Mouse (Mus musculus) layer of hippocampus, adult 9-11 months (tissue): Measurements from ENCODE around the gene Tmem88.
A peak's percentile ranks its signal among the peaks of the same experiment; 100 is the strongest.

Experiments
- DNase-seq: peaks from one replicate; pipeline ENCODE4 v3.0.0; 2022

Gene Tmem88

GRCm38 (mm10) chr11:69415668-69416451 lies 17.8 kb upstream of the Tmem88 start:
- DNase-seq, result no peak

GRCm38 (mm10) chr11:69415327-69415667 lies 17.3 kb upstream of the Tmem88 start:
- DNase-seq, result no peak

GRCm38 (mm10) chr11:69414421-69415326 lies 16.6 kb upstream of the Tmem88 start:
- peak; percentile 61 for DNase-seq

GRCm38 (mm10) chr11:69413221-69414181 lies 15.5 kb upstream of the Tmem88 start, which contains the start of gene Kdm6b:
Gene Kdm6b (minus strand): TSS chr11:69413675.
- DNase-seq, result no peak

GRCm38 (mm10) chr11:69412548-69412947 lies 14.5 kb upstream of the Tmem88 start:
- DNase-seq, result no peak

GRCm38 (mm10) chr11:69411538-69412203 lies 13.6 kb upstream of the Tmem88 start:
- DNase-seq, result no peak

- peak; percentile 94 for DNase-seq
Observed at GRCm38 (mm10) chr11:69411073-69411535, 13.1 kb upstream of the Tmem88 start.

- no peak for DNase-seq
Observed at GRCm38 (mm10) chr11:69410310-69411072, 12.5 kb upstream of the Tmem88 start.

- no peak for DNase-seq
Observed at GRCm38 (mm10) chr11:69410045-69410309, 11.9 kb upstream of the Tmem88 start.

GRCm38 (mm10) chr11:69409378-69410044 lies 11.5 kb upstream of the Tmem88 start:
- peak; percentile 82 for DNase-seq

GRCm38 (mm10) chr11:69408541-69409377 lies 10.7 kb upstream of the Tmem88 start:
- DNase-seq, result peak; percentile 94

- no peak for DNase-seq
Observed at GRCm38 (mm10) chr11:69407724-69408004, 9.6 kb upstream of the Tmem88 start.

- no peak for DNase-seq
Observed at GRCm38 (mm10) chr11:69406867-69407723, 9.1 kb upstream of the Tmem88 start.

- no peak for DNase-seq
Observed at GRCm38 (mm10) chr11:69406282-69406681, 8.2 kb upstream of the Tmem88 start.

- DNase-seq, result no peak
Observed at GRCm38 (mm10) chr11:69405397-69406200, 7.6 kb upstream of the Tmem88 start.

- DNase-seq, result no peak
Observed at GRCm38 (mm10) chr11:69404595-69405396, 6.8 kb upstream of the Tmem88 start.
